Mouse (Mus musculus): ENCODE results near the gene Nmu.

DNA sequence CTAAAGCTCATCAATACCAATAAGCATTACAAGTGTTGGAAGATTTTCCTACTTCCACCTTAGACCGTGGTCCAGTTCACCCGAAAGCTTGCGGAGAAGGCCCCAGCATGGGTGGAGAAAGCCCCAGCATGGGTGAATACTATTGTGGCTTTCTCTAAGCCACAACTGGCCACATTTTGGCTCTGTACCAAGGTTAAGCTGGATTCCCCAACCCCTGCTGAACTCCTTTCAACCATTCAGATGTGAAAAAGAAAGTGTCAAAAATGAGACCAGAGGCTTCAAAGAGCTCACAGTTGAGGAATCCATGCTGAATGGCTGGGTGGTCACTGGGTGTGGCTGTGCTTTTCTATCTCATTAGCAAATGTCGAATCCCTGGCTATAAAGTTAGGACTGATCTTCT lies 29.8 kb downstream of the Nmu start:
- no peak for TF ChIP-seq MYOD1 (IDR thresholded peaks at IDR 0.05; ENCODE audit: control insufficient read depth, insufficient read length, low read depth)
- no peak for TF ChIP-seq CTCF (IDR thresholded peaks at IDR 0.05; ENCODE audit: control insufficient read depth, insufficient read depth, insufficient read length)
- no peak for TF ChIP-seq MYOG (IDR thresholded peaks at IDR 0.05; ENCODE audit: control insufficient read depth, extremely low read depth, insufficient read length)
